ENCODE assay signal across 8 mouse cellular contexts in genomic region chr13:63241665-63242064, GRCm38 (mm10).
DNase-seq lines count a peak whose midpoint lies in the region; ATAC-seq and TF ChIP-seq lines count a peak whose summit lies in the region.

No protein-coding gene starts in this region.

- no peaks in the 10 kb centered on the region for H3K9me3 ChIP-seq in forebrain, embryonic 10.5 days
- no peaks in the 10 kb centered on the region for H3K9me3 ChIP-seq in forebrain, postnatal 0 days (ENCODE audit: low read length)
- H3K9me3 ChIP-seq in midbrain, embryonic 12.5 days: no peaks in the 10 kb centered on the region
- no peaks in the 10 kb centered on the region for H3K9me3 ChIP-seq in midbrain, embryonic 11.5 days (ENCODE audit: control insufficient read depth, low read length)
- no peaks in the 10 kb centered on the region for H3K9me3 ChIP-seq in intestine, postnatal 0 days (ENCODE audit: control insufficient read depth)
- H3K9me3 ChIP-seq in stomach, embryonic 14.5 days (ENCODE audit: control insufficient read depth, low read depth, low read length): no peaks in the 10 kb centered on the region

- no peak overlapping the region for H3K4me2 ChIP-seq in forebrain, postnatal 0 days (ENCODE audit: low read depth)
- H3K4me2 ChIP-seq in midbrain, embryonic 12.5 days (replicated peaks): peak overlapping the region; percentile 77; the same call in 1 of the 2 replicates
- H3K4me2 ChIP-seq in midbrain, embryonic 11.5 days: no peak overlapping the region
- H3K4me2 ChIP-seq in intestine, postnatal 0 days (replicated peaks; ENCODE audit: low read depth): peak overlapping the region; percentile 74
- peak overlapping the region; percentile 72 for H3K4me2 ChIP-seq in stomach, embryonic 14.5 days (replicated peaks; ENCODE audit: low read depth, low read length)

- H3K36me3 ChIP-seq in forebrain, embryonic 10.5 days (replicated peaks): no peaks in the 10 kb centered on the region
- H3K36me3 ChIP-seq in forebrain, postnatal 0 days (ENCODE audit: insufficient read depth): no peaks in the 10 kb centered on the region
- no peaks in the 10 kb centered on the region for H3K36me3 ChIP-seq in midbrain, embryonic 12.5 days
- H3K36me3 ChIP-seq in midbrain, embryonic 11.5 days (ENCODE audit: control insufficient read depth, insufficient read depth, low read length): no peaks in the 10 kb centered on the region
- H3K36me3 ChIP-seq in intestine, postnatal 0 days (ENCODE audit: control insufficient read depth, insufficient read depth): peaks cover 13% of the 10 kb centered on the region; the same call in 1 of the 2 replicates
- H3K36me3 ChIP-seq in stomach, embryonic 14.5 days (ENCODE audit: control insufficient read depth, insufficient read depth, low read length): no peaks in the 10 kb centered on the region; the same call in 1 of the 2 replicates

- H3K4me3 ChIP-seq in forebrain, embryonic 10.5 days: peak overlapping the region; percentile 16; the same call in 1 of the 2 replicates
- no peak overlapping the region for H3K4me3 ChIP-seq in forebrain, postnatal 0 days (ENCODE audit: low read depth, low read length)
- no peak overlapping the region for H3K4me3 ChIP-seq in midbrain, embryonic 12.5 days
- H3K4me3 ChIP-seq in midbrain, embryonic 11.5 days (ENCODE audit: low read depth, low read length): no peak overlapping the region
- peak overlapping the region; percentile 72 for H3K4me3 ChIP-seq in intestine, postnatal 0 days (ENCODE audit: low read depth, low read length)
- peak overlapping the region; percentile 78 for H3K4me3 ChIP-seq in stomach, embryonic 14.5 days (ENCODE audit: low read depth, low read length)

- peaks cover 19% of the 10 kb centered on the region for H3K27me3 ChIP-seq in forebrain, embryonic 10.5 days (ENCODE audit: poor library complexity, severe bottlenecking)
- no peaks in the 10 kb centered on the region for H3K27me3 ChIP-seq in forebrain, postnatal 0 days (ENCODE audit: insufficient read depth, low read length)
- H3K27me3 ChIP-seq in midbrain, embryonic 12.5 days: peaks cover 4% of the 10 kb centered on the region; the same call in 1 of the 2 replicates
- H3K27me3 ChIP-seq in midbrain, embryonic 11.5 days (ENCODE audit: control insufficient read depth, insufficient read depth, low read length): no peaks in the 10 kb centered on the region
- H3K27me3 ChIP-seq in intestine, postnatal 0 days (replicated peaks; ENCODE audit: control insufficient read depth, insufficient read depth, low read length): no peaks in the 10 kb centered on the region
- no peaks in the 10 kb centered on the region for H3K27me3 ChIP-seq in stomach, embryonic 14.5 days (ENCODE audit: control insufficient read depth, insufficient read depth, low read length)

- H3K4me1 ChIP-seq in forebrain, embryonic 10.5 days: peaks cover 73% of the 10 kb centered on the region
- H3K4me1 ChIP-seq in forebrain, postnatal 0 days (ENCODE audit: insufficient read depth): no peaks in the 10 kb centered on the region
- H3K4me1 ChIP-seq in midbrain, embryonic 12.5 days: peaks cover 41% of the 10 kb centered on the region
- H3K4me1 ChIP-seq in midbrain, embryonic 11.5 days (ENCODE audit: control insufficient read depth, insufficient read depth, low read length): 0 out of 2 replicates have a peak, but pooled peaks cover 2% of the 10 kb centered on the region
- H3K4me1 ChIP-seq in intestine, postnatal 0 days (replicated peaks; ENCODE audit: control insufficient read depth, insufficient read depth, low read length): peaks cover 15% of the 10 kb centered on the region; the same call in 1 of the 2 replicates
- peaks cover 31% of the 10 kb centered on the region for H3K4me1 ChIP-seq in stomach, embryonic 14.5 days (ENCODE audit: control insufficient read depth, insufficient read depth, low read length)

- no peak overlapping the region for H3K27ac ChIP-seq in forebrain, embryonic 10.5 days
- H3K27ac ChIP-seq in forebrain, postnatal 0 days (ENCODE audit: low read depth, low read length): no peak overlapping the region
- H3K27ac ChIP-seq in midbrain, embryonic 12.5 days (replicated peaks): no peak overlapping the region
- H3K27ac ChIP-seq in midbrain, embryonic 11.5 days (ENCODE audit: low read depth, low read length): no peak overlapping the region
- H3K27ac ChIP-seq in intestine, postnatal 0 days (ENCODE audit: low read depth, low read length): 0 out of 2 replicates have a peak overlapping the region, but pooled peaks have one; percentile 15
- H3K27ac ChIP-seq in stomach, embryonic 14.5 days (ENCODE audit: low read length): peak overlapping the region; percentile 56

- no peak for DNase-seq in forebrain, embryonic 10.5 days (ENCODE audit: extremely low spot score, low spot score)
- DNase-seq in forebrain, postnatal 0 days: no peak
- DNase-seq in midbrain, embryonic 11.5 days (ENCODE audit: low spot score, missing footprints): no peak
- DNase-seq in embryo, embryonic 10.5 days (ENCODE audit: low spot score): no peak

- TF ChIP-seq CTCF in forebrain, postnatal 0 days (IDR thresholded peaks at IDR 0.05; ENCODE audit: low read depth): no peak
- TF ChIP-seq CTCF in intestine, postnatal 0 days (IDR thresholded peaks at IDR 0.05; ENCODE audit: low read depth): no peak

- H3K9ac ChIP-seq in forebrain, postnatal 0 days: no peak overlapping the region
- H3K9ac ChIP-seq in midbrain, embryonic 12.5 days (replicated peaks): no peak overlapping the region
- H3K9ac ChIP-seq in midbrain, embryonic 11.5 days (ENCODE audit: low read length): no peak overlapping the region
- H3K9ac ChIP-seq in intestine, postnatal 0 days (ENCODE audit: low read depth, low read length): peak overlapping the region; percentile 73; the same call in 1 of the 2 replicates
- H3K9ac ChIP-seq in stomach, embryonic 14.5 days (replicated peaks; ENCODE audit: low read depth, low read length): peak overlapping the region; percentile 90; the same call in 1 of the 2 replicates

- WGBS in forebrain, embryonic 10.5 days: 89% methylated on average over 3 of the region's 3 CpGs
- 94% methylated on average over 3 of the region's 3 CpGs for WGBS in forebrain, postnatal 0 days
- 86% methylated on average over 3 of the region's 3 CpGs for WGBS in midbrain, embryonic 12.5 days
- WGBS in midbrain, embryonic 11.5 days: 89% methylated on average over 3 of the region's 3 CpGs
- WGBS in intestine, postnatal 0 days: 45% methylated on average over 3 of the region's 3 CpGs
- WGBS in stomach, embryonic 14.5 days: 65% methylated on average over 3 of the region's 3 CpGs

- ATAC-seq in forebrain, postnatal 0 days: no peak
- ATAC-seq in midbrain, embryonic 12.5 days (ENCODE audit: low FRiP score, low read depth): no peak
- no peak for ATAC-seq in midbrain, embryonic 11.5 days (ENCODE audit: low FRiP score)
- ATAC-seq in intestine, postnatal 0 days: no peak
- ATAC-seq in stomach, embryonic 14.5 days (ENCODE audit: insufficient number of reproducible peaks, insufficient read depth, low FRiP score, low read depth): no peak
- ATAC-seq in megakaryocyte-erythroid progenitor cell, adult 5-6 weeks (replicated peaks; ENCODE audit: low FRiP score, low TSS enrichment, poor library complexity, severe bottlenecking): no peak

Comparison
In these comparisons a context has a peak if more than half of its experiments do, and no peak if none do; other contexts are left out.
1. H3K4me3 ChIP-seq: peak in forebrain, embryonic 10.5 days (single experiment), intestine, postnatal 0 days (single experiment) and stomach, embryonic 14.5 days (single experiment); none in forebrain, postnatal 0 days (single experiment), midbrain, embryonic 12.5 days (single experiment) and midbrain, embryonic 11.5 days (single experiment).
2. H3K4me2 ChIP-seq: peak in midbrain, embryonic 12.5 days (single experiment), intestine, postnatal 0 days (single experiment) and stomach, embryonic 14.5 days (single experiment); none in forebrain, postnatal 0 days (single experiment) and midbrain, embryonic 11.5 days (single experiment).
3. H3K27ac ChIP-seq: peak in intestine, postnatal 0 days (single experiment) and stomach, embryonic 14.5 days (single experiment); none in forebrain, embryonic 10.5 days (single experiment), forebrain, postnatal 0 days (single experiment), midbrain, embryonic 12.5 days (single experiment) and midbrain, embryonic 11.5 days (single experiment).
4. H3K9ac ChIP-seq: peak in intestine, postnatal 0 days (single experiment) and stomach, embryonic 14.5 days (single experiment); none in forebrain, postnatal 0 days (single experiment), midbrain, embryonic 12.5 days (single experiment) and midbrain, embryonic 11.5 days (single experiment).